Mouse (Mus musculus) heart, postnatal 0 days (tissue): ENCODE results near the gene Usp1.

Experiments
- CTCF ChIP-seq: IDR thresholded peaks from 2 replicates; pipeline ENCODE4 v1.5.1; 2016; ENCODE audit warnings: antibody characterized with exemption, control low read depth, low read depth
- EP300 ChIP-seq: IDR thresholded peaks from 2 replicates; pipeline ENCODE4 v1.6.1; 2016; ENCODE audit warnings: antibody characterized with exemption, low read depth

DNA sequence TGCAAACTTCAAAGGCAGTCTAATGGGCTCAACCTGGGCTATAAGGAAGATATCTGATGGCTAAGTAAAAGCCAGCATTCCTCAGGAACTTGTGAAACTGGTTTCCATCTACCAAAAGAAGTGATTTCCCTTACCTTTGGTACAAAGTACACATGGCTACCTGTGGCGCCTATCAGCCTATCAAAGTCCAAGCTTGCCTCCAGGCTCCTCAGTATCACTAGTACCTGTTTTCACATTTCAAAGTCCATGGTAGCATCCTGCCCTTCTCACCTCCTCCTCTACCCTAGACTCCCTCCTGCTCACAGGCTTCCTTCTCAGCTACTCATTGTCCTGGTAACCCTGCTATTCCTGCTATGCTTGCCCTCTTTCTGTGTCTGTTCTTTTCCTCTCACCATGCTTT is 5.4 kb upstream of the Usp1 start:
- TF ChIP-seq CTCF (no peak), EP300 (no peak)
